Mouse (Mus musculus) lung, embryonic 15.5 days (tissue): ENCODE results near the gene Maml2. TPM values are rescaled to one million over a fixed set of nuclear protein-coding genes. Genes with fewer than 3 reads are reported as not detected.

ENCODE experiments used
- ATAC-seq: fragments of 200-750 bp; cut with Nextera tagmentation; 2 replicates; pipeline ENCODE4 v1.8.0; 2017; ENCODE audit warnings: moderate number of reproducible peaks, borderline replicate concordance; ENCODE audit not compliant: low FRiP score, low TSS enrichment; ENCODE audit errors: extremely low read depth
- H3K27ac ChIP-seq: fragments of 300-500 bp; sonication (generic); 2 replicates; pipeline ENCODE4 v1.5.1; 2015; ENCODE audit warnings: moderate library complexity, mild to moderate bottlenecking, inconsistent platforms
- H3K27me3 ChIP-seq: fragments of 300-500 bp; sonication (generic); 2 replicates; pipeline ENCODE4 v1.6.1; 2015; ENCODE audit warnings: inconsistent platforms
- H3K36me3 ChIP-seq: fragments of 300-500 bp; sonication (generic); 2 replicates; pipeline ENCODE4 v1.6.1; 2015; ENCODE audit warnings: inconsistent platforms
- H3K4me1 ChIP-seq: fragments of 300-500 bp; sonication (generic); 2 replicates; pipeline ENCODE4 v1.6.1; 2015; ENCODE audit warnings: inconsistent platforms
- H3K4me2 ChIP-seq: fragments of 300-500 bp; sonication (generic); 2 replicates; pipeline ENCODE4 v1.6.1; 2015; ENCODE audit warnings: inconsistent platforms, mild to moderate bottlenecking, moderate library complexity
- H3K4me3 ChIP-seq: fragments of 300-500 bp; sonication (generic); 2 replicates; pipeline ENCODE4 v1.5.1; 2015; ENCODE audit warnings: mild to moderate bottlenecking, inconsistent platforms
- H3K9ac ChIP-seq: fragments of 300-500 bp; sonication (generic); 2 replicates; pipeline ENCODE4 v1.6.1; 2015; ENCODE audit warnings: inconsistent platforms
- H3K9me3 ChIP-seq: fragments of 300-500 bp; sonication (generic); 2 replicates; pipeline ENCODE4 v1.6.1; 2016; ENCODE audit warnings: inconsistent platforms
- WGBS: fragments of 180-500 bp; shearing (Covaris S2); methylation state at CpG from one replicate; pipeline ENCODE4 v1.1.7; 2015; 5-methylcytosine and 5-hydroxymethylcytosine counted together
- polyA plus RNA-seq: library from polyadenylated mRNA; unstranded; fragments of >200 nt; fragmentation: Nextera tagmentation; extraction: Ambion mirVana; gene quantifications from 2 replicates; pipeline ENCODE4 v1.2.1, GENCODE M21; 2015

Gene Maml2
- polyA plus RNA-seq, 1 experiment from 2014 or later: 14.5 TPM

DNA sequence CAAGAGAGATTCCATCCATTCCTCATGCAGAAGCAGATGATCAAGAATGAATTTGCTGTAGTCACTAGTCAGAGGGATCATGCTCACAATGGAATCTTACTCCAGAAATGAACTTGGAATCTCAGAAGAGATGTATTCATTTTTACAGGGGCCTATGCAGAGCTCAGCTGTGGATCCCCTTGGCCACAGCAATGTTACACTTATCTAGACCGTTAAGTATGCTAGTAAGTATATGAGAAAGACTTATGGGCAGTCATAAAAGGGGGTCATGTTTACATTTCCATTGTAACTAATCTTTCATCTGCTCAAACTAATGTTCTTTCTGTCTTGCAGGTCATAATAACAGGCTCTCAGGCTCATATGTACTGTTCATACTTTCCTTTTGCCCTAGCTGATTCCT, 227.3 kb downstream of the Maml2 start:
- H3K4me3 ChIP-seq: no peak overlapping the region
- peaks cover 21% of the 10 kb centered on the region for H3K4me1 ChIP-seq
- no peaks in the 10 kb centered on the region for H3K27me3 ChIP-seq
- H3K9ac ChIP-seq: no peak overlapping the region
- H3K9me3 ChIP-seq: no peaks in the 10 kb centered on the region
- no peaks in the 10 kb centered on the region for H3K36me3 ChIP-seq
- peak overlapping the region; percentile 38 for H3K27ac ChIP-seq
- no peak overlapping the region for H3K4me2 ChIP-seq
- ATAC-seq: peak; percentile 27; the same call in 1 of the 2 replicates
- 13% methylated on average over 1 of the region's 1 CpGs for WGBS

DNA sequence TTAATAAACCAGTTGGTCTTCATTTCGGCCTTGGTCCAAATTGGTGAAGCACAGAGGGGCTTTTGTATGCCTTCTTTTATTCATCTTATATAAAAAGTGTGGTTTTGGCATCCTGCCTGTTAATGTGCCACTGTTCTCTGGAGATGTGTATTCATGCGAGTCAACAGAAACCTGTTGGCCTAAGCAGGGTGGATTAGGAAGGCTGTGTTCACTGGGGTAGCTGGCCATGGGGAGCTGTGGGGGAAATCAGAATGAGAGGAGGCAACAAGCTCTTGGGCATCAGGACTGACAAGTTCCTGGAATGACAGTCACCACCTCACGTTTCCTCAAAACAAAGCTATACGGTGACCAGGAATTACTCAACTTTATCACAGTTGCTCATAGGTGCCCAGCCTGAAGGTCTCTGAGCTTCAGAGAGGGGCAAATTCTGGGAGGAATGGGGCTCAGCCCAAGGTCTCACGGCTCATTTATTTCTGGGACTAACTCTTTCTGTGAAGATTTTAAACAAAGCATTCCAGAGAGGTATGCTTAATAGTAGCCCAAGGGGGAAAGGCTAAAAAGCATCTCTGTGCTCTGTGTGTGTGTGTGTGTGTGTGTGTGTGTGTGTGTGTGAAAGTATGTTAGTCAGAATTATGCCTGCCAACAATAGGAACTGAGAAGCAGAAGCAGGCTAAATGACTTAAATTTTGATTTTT, 228.0 kb downstream of the Maml2 start:
- no peak; the same call in 1 of the 2 replicates for ATAC-seq
- no peaks in the 10 kb centered on the region for H3K36me3 ChIP-seq
- no peak overlapping the region for H3K4me2 ChIP-seq
- H3K9me3 ChIP-seq: no peaks in the 10 kb centered on the region
- no peak overlapping the region for H3K4me3 ChIP-seq
- H3K27ac ChIP-seq: peak overlapping the region; percentile 38
- 34% methylated on average over 5 of the region's 5 CpGs for WGBS
- peaks cover 24% of the 10 kb centered on the region for H3K4me1 ChIP-seq
- no peak overlapping the region for H3K9ac ChIP-seq
- H3K27me3 ChIP-seq: no peaks in the 10 kb centered on the region

DNA sequence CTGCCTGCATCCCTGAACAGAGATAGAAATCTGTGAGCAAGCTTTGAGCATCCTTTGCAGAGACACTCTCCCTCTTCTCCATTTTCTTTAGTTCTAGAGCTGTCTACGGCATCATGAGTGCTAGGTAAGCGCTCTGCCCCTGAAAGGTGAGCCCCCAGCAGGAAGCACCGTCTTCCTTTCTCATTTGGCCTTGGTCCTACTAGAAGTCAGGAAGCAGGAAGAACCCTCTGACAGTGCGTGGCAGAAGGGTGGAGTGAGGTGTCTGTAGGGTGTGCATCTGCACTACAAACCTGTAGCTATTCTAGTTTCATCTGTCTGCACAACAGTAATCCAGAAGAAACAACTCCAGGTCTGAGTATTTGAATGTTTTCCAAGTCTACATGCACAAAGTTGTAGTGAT, 232.8 kb downstream of the Maml2 start:
- no peaks in the 10 kb centered on the region for H3K27me3 ChIP-seq
- H3K36me3 ChIP-seq: peaks cover 3% of the 10 kb centered on the region; the same call in 1 of the 2 replicates
- no peak overlapping the region for H3K4me3 ChIP-seq
- H3K9ac ChIP-seq: no peak overlapping the region
- H3K4me1 ChIP-seq: peaks cover 7% of the 10 kb centered on the region; the same call in 1 of the 2 replicates
- no peaks in the 10 kb centered on the region for H3K9me3 ChIP-seq
- 59% methylated on average over 4 of the region's 4 CpGs for WGBS
- H3K4me2 ChIP-seq: no peak overlapping the region
- H3K27ac ChIP-seq: no peak overlapping the region
- ATAC-seq: no peak

DNA sequence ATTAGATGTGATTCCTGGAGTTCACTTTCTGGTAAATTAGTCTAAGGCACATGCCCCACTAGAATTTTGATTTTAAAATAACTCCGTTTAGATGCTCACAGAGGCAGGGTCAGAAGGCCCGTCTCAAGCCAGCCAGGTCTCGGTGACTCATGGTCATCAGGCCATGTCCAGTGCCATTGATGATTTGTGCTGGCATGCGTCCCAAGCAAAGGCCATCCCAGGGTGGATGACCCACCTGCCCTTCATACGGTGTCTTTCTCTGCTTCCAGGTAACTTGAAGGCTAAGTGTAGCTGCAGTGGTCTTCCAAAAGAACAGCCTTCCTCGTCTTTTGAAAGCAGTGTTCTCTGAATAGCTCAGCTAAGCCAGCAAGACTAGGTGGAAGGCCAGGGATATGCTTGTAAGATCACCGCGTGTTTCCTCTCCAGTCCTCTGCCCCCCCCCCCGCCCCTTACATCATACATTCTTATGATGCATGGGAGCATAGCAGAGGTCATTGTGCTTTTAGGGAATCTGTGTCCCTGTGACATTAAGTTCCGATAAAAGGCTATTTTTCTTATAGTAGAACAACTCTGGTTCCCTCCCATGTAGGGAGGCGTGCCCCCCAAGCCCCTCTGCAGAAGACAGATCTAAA, 235.4 kb downstream of the Maml2 start:
- ATAC-seq: no peak
- Histone ChIP-seq H3K27ac (no peak overlapping the region), H3K9me3 (no peaks in the 10 kb centered on the region), H3K27me3 (no peaks in the 10 kb centered on the region), H3K4me3 (no peak overlapping the region), H3K36me3 (peaks cover 3% of the 10 kb centered on the region; the same call in 1 of the 2 replicates), H3K9ac (no peak overlapping the region), H3K4me2 (no peak overlapping the region), H3K4me1 (peaks cover 20% of the 10 kb centered on the region)
- WGBS: 65% methylated on average over 11 of the region's 11 CpGs

GRCm38 (mm10) chr9:13535803-13536202, 238.0 kb downstream of the Maml2 start:
- H3K36me3 ChIP-seq: peaks cover 3% of the 10 kb centered on the region; the same call in 1 of the 2 replicates
- no peaks in the 10 kb centered on the region for H3K9me3 ChIP-seq
- no peak overlapping the region for H3K27ac ChIP-seq
- H3K9ac ChIP-seq: no peak overlapping the region
- no peak for ATAC-seq
- H3K4me3 ChIP-seq: no peak overlapping the region
- H3K27me3 ChIP-seq: no peaks in the 10 kb centered on the region
- H3K4me1 ChIP-seq: peaks cover 26% of the 10 kb centered on the region
- 72% methylated on average over 5 of the region's 5 CpGs for WGBS
- no peak overlapping the region for H3K4me2 ChIP-seq

GRCm38 (mm10) chr9:13536419-13537261, 238.9 kb downstream of the Maml2 start:
- Histone ChIP-seq H3K27me3 (no peaks in the 10 kb centered on the region), H3K4me2 (no peak overlapping the region), H3K36me3 (peaks cover 3% of the 10 kb centered on the region; the same call in 1 of the 2 replicates), H3K27ac (peak overlapping the region; percentile 24; the same call in 1 of the 2 replicates), H3K9ac (no peak overlapping the region), H3K4me3 (no peak overlapping the region), H3K9me3 (no peaks in the 10 kb centered on the region), H3K4me1 (peaks cover 26% of the 10 kb centered on the region)
- ATAC-seq: no peak
- 28% methylated on average over 12 of the region's 12 CpGs for WGBS

GRCm38 (mm10) chr9:13538200-13538599, 240.4 kb downstream of the Maml2 start:
- H3K9ac ChIP-seq: no peak overlapping the region
- no peak overlapping the region for H3K4me3 ChIP-seq
- peaks cover 27% of the 10 kb centered on the region for H3K4me1 ChIP-seq
- H3K27ac ChIP-seq: no peak overlapping the region
- 67% methylated on average over 7 of the region's 7 CpGs for WGBS
- H3K36me3 ChIP-seq: peaks cover 3% of the 10 kb centered on the region; the same call in 1 of the 2 replicates
- H3K9me3 ChIP-seq: no peaks in the 10 kb centered on the region
- no peak for ATAC-seq
- no peaks in the 10 kb centered on the region for H3K27me3 ChIP-seq
- no peak overlapping the region for H3K4me2 ChIP-seq

GRCm38 (mm10) chr9:13539535-13539934, 241.8 kb downstream of the Maml2 start:
- H3K36me3 ChIP-seq: peaks cover 3% of the 10 kb centered on the region; the same call in 1 of the 2 replicates
- no peak overlapping the region for H3K4me2 ChIP-seq
- no peak overlapping the region for H3K4me3 ChIP-seq
- WGBS: 56% methylated on average over 4 of the region's 4 CpGs
- peaks cover 30% of the 10 kb centered on the region for H3K4me1 ChIP-seq
- ATAC-seq: no peak
- no peaks in the 10 kb centered on the region for H3K27me3 ChIP-seq
- H3K27ac ChIP-seq: peak overlapping the region; percentile 8; the same call in 1 of the 2 replicates
- no peak overlapping the region for H3K9ac ChIP-seq
- H3K9me3 ChIP-seq: no peaks in the 10 kb centered on the region

- no peak for ATAC-seq
- WGBS: 90% methylated on average over 2 of the region's 2 CpGs
- no peaks in the 10 kb centered on the region for H3K27me3 ChIP-seq
- no peak overlapping the region for H3K9ac ChIP-seq
- no peak overlapping the region for H3K27ac ChIP-seq
- H3K4me1 ChIP-seq: peaks cover 30% of the 10 kb centered on the region
- H3K4me3 ChIP-seq: no peak overlapping the region
- H3K4me2 ChIP-seq: no peak overlapping the region
- H3K9me3 ChIP-seq: no peaks in the 10 kb centered on the region
- H3K36me3 ChIP-seq: peaks cover under 1% of the 10 kb centered on the region; the same call in 1 of the 2 replicates
These were observed 242.5 kb downstream of the Maml2 start for GRCm38 (mm10) chr9:13540227-13540626.

GRCm38 (mm10) chr9:13540781-13541180, 243.0 kb downstream of the Maml2 start:
- no peak overlapping the region for H3K27ac ChIP-seq
- H3K4me1 ChIP-seq: peaks cover 30% of the 10 kb centered on the region
- no peak overlapping the region for H3K4me3 ChIP-seq
- no peak for ATAC-seq
- 29% methylated on average over 6 of the region's 6 CpGs for WGBS
- H3K9ac ChIP-seq: no peak overlapping the region
- no peaks in the 10 kb centered on the region for H3K36me3 ChIP-seq
- no peaks in the 10 kb centered on the region for H3K9me3 ChIP-seq
- H3K4me2 ChIP-seq: no peak overlapping the region
- H3K27me3 ChIP-seq: no peaks in the 10 kb centered on the region

DNA sequence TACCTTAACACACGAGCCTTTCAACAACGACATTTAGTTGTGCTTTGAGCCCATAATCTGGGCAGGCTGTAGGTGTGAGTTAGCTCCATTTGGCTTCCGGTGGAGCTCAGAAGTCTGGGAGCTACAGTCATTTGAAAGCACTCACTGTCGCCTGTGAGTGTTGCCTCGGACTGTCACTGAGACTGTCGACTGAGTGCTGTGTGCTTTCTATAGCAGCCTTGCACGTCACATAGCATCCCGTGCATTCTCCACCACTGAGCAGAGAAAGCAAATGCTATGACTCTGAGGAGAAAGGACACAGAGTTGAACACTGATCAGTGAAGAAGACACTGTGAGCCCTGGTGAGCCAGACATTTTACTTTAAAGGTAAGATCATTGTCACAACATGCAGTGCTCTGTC, 245.4 kb downstream of the Maml2 start:
- WGBS: 29% methylated on average over 8 of the region's 8 CpGs
- Histone ChIP-seq H3K27ac (0 out of 2 replicates have a peak overlapping the region, but pooled peaks have one; percentile 44), H3K27me3 (no peaks in the 10 kb centered on the region), H3K4me2 (0 out of 2 replicates have a peak overlapping the region, but pooled peaks have one; percentile 18), H3K4me3 (no peak overlapping the region), H3K36me3 (no peaks in the 10 kb centered on the region), H3K4me1 (peaks cover 17% of the 10 kb centered on the region), H3K9me3 (no peaks in the 10 kb centered on the region), H3K9ac (no peak overlapping the region)
- ATAC-seq: peak; percentile 83
